Mouse (Mus musculus) testis, postnatal 14 days (tissue): ENCODE measurements around the gene Rsbn1.

ENCODE experiments used
- DNase-seq: peaks from one replicate; pipeline ENCODE4 v3.0.0; 2021; ENCODE audit warnings: low spot score

Gene Rsbn1

DNA sequence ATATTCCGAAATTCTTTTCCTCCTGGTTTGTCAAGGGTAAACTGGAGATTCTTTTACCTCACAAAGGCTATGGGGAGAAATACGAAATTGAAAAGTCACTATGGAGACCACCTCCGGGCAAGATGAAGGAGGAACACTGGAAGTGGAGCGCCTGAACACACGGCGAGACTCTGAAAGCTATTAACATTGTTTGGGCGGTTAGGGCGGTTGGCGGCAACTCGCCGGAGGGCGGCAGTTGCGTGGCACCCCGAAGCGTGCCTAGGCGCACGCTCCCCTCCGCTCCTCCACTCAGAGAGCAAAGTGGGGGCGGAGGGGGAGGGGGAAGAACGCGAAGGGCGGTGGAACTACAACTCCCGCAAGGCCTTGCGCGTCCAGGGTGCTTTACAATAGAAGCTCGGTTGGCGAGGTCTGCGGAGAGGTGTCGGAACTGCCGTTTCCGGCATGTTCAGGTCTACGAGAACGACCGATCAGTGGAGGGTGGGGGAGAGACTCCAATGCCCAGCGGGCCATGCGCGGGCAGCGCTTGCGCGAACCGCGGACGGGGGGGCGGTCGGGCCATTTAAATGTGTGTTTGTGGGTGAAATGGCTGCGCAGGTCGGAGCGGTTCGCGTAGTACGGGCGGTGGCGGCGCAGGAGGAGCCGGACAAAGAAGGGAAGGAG, at the start of gene Rsbn1:
TSS of gene Rsbn1 (plus strand) at position 111 of the 660 bp plus-strand sequence.
- DNase-seq, result peak; percentile 99

DNA sequence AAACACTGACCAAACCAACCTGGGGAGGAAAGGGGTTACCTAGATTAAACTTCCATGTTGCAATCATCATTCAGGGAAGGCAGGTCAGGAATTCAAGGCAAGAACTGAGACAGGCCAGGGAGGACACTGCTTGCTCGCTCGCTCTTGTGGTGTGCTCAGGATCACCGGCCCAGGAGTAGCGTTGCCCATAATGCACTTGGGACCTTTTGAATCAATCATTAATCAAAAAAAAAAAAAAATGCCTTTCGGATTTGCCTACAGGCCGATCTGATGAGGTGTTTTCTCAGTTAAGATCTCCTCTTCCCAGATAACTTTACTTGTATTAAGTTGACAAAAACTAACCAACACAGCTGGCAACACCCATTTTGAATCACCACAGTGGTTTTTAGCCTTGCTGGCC, 49.7 kb upstream of the Rsbn1 start:
- DNase-seq, result no peak

DNA sequence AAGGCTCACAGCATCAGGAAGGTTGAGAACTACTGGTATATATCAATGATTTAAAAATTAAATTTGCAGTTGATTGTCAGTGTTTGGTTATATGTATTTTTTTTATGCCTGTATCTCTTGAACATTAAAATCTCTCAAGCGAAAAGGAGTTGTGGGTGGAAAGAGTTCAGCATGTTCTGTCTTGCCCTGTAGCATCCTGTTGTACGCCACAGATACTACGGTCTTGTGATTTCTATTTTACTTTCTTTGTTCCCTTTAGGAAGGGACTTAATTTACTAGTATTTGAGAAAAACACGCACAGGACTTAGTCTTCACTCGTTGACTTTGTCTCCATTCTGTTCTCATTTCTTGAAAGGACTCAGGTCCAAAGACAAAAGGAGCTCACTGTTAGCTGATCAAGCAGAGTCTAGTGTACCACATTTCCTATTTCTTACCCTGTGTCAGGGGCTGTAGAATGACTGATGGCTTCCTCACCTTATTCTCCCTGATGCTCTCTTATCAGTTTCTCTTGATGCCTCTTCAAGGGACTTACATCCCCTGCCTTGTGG, 46.4 kb upstream of the Rsbn1 start:
- no peak for DNase-seq

DNA sequence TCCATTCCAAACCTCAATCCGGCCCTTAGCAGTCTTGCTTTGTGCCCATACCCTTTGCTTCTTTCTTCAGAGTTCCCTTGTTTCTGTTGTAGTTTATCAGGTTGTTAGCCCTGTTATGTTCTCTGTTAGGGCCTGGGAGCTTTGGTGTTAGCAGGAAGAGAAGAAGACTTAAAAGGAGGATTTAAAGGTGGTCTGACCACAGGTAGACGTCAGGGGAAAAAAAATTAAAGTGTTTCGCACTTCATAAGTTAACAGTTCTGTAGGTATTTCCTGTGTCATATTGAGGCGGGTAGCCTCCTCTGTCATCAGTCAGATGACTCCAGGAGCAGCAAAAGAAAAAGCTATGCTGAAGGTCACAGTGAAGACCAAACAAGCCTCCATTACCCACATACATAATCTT, 45.9 kb upstream of the Rsbn1 start:
- DNase-seq, result no peak

DNA sequence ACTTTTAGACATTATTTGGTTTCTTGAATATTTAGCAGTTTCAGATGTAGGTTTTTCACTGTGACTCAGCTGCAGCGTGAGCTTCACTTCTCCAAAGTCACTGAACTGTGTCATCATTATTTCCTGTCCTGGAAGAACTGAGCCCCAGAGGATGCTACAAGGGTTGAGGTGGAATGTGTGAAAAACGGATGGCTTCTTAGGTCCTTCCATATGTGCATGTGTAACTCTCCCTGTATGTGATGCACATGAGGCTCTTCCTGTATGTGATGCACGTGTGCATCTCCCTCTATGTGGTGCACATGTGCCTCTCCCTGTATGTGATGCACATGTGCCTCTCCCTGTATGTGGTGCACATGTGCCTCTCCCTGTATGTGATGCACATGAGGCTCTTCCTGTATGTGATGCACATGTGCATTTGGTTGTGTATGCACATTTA, 41.2 kb upstream of the Rsbn1 start:
- DNase-seq, result no peak

DNA sequence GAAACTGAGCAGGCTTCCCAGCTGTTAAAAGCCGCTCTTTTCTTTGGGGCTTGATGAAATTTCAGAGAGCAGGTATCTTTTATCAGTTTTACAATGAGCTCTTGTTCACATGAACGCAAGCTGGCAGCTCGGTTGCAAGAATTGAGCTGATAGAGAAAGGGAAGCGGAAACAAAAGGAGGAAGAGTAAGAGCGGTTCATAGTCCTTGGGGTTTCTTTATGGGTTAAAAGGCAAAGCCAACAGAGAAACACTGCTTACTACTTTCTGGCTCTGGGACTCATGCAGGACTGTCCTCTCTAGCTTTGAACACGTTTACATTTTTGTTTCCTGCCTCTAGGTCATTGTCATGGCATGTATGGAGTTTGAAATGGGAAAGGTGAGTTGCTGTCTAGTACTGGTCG, 39.6 kb upstream of the Rsbn1 start:
- DNase-seq, result no peak

DNA sequence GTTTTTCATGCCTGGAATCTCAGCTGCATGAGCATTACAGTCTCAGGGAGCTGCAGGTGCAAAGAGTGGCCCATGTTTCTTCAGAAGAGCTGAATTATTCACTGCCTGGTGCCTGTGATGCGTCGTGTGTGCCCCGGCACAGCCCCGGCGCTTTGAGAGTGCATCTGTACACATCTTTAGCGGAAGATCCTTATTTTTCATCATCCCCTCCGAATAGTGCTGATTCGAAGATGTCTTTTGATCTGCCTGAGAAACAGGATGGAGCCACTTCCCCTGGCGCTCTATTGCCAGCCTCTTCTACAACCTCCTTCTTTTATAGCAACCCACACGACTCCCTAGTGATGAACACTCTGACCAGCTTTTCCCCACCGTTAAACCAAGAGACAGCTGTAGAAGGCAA, 28.0 kb upstream of the Rsbn1 start:
- DNase-seq, result no peak

DNA sequence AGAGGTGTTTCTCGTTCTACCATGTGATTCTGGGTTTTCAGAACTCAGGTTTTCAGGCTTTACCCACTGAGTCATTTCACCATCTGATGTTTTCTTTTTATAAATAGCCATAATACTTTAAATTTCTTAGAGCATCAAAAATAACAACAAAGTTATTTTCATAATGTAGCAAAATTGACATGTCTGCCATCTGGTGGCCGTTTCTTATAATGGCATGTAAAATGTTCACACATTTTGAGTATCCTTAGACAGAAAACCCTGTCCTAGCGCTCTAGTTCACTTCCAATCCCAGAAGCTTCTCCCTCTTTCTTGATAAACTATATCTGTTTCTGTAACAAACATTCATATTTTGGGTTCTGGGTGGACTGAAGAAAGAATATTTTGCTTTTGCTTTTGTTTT, 26.3 kb upstream of the Rsbn1 start:
- no peak for DNase-seq

DNA sequence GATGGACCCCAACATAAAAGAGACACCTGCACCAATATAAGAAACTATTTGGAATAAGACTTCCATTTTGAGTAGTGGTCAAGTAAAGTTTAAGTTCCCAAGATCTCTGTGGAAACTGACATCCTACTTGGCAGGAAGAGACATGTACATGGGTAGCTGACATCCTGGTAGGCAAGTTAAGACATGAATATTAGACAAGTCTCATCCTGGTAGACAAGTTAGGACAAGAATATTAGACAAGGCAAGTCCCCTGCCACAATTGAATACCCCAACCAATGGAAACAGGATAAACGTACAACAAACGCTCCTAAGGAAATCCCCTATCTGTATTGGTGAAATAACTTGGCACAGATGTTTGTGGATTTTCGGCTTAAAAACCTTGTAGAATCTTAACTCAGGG, 20.5 kb upstream of the Rsbn1 start:
- no peak for DNase-seq

DNA sequence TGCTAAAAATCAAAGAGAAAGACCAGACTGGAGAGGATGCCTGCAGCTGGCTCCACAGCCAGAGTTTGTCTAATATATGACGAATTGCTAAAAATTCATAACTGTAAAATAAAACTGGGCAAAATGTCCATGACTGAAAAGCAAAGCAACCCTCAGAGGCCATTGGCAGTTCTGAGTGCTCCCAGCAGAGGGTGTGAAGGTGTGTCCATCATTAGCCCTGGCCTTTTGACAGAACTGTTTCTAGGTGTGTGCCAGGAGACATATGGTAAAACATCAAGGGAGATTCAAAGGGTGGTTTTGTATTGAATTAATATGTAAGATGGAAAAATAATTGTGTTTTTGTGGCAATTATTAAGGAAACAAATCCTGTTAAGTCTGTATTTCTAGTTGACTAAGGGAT, 9.2 kb upstream of the Rsbn1 start:
- no peak for DNase-seq

DNA sequence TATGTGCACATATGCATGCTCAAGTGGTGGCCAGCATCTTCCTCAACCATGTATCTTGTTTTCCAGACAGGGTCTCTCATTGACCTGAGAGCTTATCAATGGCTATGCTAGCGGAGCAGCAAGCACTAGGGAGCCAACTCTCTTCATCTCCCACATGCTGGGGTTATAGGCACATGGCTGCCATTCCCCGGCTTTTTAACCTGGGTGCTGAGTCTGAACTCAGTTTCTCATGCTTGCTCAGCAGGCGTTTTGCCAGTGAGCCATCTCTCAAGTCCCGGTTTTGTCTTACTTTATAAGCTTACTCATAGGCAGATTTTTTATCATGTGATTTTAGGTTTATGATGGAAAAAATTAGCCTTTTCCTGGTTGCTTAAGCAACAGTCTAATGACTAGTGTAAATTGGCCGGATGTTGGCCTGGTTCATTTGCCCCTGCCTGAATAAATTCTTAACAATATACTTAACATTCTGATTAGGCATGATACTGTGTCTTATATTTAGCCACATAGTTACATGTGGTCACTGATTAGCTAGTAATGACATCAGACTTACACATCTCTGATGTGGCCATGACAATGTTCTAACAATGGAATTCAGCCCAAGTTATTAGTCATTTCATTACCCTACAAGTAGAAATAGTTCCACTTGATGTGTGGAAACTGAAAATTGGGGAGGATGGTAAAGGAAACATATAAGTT, 6.4 kb upstream of the Rsbn1 start:
- no peak for DNase-seq

DNA sequence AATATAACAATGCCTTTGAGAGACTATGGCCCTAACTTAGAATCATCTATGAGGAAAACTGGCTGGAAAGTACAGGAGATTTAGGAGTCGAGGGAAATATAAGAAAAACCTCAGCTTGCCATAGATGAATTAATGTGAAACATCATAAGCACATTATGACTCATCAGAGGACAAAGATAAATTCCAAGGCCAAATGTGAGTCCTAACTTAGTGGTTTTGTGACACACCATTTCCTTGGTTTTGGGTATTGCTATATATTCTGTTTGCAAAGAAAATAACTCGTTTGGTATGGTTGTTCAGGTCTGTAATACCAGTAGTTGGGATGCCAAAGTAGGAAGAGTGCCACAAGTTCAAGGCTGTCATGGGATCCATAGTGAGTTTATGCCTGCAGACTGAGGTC, 5.1 kb upstream of the Rsbn1 start:
- DNase-seq, result no peak

DNA sequence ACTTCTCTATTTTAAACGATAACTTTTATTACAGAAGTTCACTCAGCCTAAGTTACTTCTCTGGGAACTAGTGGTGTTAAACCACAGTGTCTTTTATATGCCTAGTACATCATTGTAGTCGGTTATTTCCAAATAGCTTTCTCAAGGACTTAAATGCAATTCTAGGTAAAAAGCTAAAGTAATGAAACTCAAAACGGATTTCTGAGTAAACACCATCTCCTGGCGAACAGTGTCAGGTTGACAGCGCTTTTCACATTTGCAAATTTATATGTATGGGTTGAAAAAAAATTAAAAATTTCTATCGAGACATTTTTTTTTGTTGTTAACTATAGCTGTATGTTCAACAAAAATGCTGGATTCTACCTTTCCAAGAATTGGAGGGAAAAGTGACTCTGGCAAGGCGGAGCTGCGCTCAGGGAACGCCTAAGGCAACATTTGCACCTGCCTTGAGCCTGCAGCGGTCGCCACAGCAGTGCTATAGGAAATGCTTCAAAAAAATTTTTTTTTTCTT, 414 bp upstream of the Rsbn1 start:
- peak; percentile 53 for DNase-seq

DNA sequence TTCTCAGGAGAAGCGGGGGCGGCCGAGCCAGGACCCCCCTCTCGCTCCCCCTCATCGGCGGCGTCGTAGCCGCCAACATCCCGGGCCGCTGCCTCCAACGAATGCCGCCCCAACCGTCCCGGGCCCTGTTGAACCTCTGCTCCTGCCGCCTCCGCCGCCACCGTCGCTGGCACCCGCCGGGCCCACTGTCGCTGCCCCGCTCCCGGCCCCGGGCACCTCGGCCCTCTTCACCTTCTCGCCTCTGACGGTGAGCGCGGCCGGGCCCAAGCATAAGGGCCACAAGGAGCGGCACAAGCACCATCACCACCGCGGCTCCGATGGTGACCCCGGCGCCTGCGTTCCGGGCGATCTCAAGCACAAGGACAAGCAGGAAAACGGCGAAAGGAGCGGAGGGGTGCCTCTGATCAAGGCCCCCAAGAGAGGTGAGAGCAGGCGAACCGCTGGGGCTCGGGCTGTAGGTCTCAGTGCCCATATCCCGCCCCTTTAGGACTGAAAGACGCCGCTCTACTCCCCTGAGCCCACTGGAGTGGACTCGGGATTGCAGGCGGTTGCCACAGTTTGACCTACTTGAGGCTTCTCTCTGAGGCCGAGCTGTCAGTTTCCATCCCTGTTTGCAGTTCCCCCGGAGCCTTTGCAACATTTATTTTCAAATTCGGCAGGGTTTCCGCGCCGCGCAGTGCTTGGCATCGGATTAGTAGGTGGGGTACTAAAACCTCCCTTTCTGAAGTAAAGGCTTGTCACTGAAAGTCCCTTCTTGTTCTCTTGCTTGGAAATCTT, 1.0 kb downstream of the Rsbn1 start:
- peak; percentile 78 for DNase-seq

DNA sequence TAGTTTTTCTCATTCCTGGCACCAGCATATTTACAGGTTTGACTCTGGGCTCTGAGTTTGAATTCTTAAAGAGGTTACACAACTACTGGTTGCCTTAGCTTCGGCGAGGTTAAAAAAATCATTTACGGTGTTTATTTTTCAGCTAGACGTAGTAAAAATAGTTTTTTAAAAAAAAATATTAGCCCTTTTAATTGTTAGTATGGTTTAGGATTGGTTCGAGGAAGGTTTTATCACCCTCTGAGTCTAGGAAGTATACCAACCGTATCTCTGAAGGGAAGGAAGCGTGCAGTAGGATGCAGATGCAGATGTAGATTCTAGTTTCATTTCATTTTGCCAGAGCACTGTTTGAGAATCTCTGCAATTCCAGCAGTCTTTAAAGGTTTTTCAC, 1.6 kb downstream of the Rsbn1 start:
- no peak for DNase-seq

DNA sequence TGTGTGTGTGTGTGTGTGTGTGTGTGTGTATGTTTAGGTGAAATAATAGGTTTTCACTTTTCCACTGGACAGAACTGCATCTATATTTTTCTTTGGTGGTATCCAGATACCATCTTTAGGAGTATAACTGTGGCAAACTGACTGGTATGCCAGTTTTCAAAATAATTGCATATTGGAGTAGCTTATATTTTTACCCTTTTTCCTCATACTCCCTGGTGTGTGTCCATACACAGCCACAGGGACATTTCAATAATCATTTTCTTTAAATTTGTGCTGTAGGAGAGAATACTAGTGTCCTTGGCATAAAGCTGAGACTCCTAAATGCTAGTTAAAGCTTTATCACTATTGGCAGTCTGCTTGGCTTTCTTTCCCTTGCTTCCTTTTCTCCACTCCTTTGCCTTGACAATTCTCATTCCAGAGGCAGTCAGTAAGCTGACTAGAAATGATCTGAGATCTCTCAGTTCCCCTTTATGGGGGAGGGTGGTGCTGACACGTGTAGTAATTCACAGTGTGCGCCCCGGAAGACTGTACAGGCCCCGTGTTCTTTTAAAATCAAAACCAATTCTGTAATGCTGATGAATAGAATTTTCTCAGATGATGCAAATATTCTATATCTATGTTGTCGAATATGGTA, 2.4 kb downstream of the Rsbn1 start:
- no peak for DNase-seq

DNA sequence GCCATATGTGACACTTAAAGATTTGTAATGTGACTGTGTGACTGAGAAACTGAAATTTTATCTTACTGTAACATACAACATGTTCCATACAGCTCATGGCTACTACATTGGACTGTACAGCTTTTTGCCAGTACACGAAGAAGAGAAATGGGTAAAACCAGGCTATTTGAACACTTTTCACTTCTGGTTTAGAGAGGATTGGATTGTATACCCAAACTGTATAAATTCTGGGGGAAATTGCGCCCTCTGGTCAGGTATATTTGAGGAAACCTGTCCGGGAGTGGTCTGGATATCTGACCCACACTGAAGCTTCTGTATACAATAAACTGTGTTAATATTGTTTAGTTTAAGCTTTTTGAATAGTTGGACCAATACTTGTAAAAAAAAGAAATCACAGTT, 2.9 kb downstream of the Rsbn1 start:
- no peak for DNase-seq

DNA sequence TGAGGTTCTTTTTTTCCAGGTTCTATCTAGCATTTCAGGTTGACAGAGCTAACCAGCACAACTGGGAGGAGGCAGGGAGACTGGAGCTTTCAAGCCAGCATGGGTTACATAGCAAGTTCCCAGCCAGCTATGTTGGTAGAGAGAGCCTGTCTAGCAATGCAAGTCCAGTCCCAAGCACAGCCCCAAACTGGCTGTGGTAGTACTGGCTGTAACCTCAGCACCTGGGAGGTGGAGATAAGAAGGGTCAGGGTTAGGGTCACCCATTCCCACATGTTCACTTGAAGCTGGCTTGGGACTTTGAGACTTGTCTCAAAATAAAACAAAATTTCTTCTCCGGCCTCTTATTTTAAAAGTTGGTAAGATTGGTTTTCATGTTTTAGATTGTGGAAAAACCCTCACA, 6.2 kb downstream of the Rsbn1 start:
- DNase-seq, result no peak

DNA sequence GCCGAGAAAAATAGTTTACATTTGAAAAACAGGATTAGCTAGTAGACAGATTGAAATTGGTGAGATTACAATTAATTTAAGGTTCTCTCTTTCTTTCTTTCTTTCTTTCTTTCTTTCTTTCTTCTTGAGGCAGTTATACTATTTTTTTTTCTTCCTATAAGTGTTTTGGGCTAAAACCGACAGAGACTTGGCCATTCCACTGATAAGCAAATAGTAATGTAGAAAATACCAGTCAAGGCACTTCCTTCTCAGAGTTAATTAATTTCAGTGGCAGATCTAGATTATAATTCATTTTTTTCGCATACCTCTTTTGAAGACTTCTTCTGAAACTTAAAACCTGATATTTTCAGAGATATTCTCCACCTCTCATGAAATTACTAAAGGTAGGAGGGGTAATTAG, 11.4 kb downstream of the Rsbn1 start:
- DNase-seq, result no peak

DNA sequence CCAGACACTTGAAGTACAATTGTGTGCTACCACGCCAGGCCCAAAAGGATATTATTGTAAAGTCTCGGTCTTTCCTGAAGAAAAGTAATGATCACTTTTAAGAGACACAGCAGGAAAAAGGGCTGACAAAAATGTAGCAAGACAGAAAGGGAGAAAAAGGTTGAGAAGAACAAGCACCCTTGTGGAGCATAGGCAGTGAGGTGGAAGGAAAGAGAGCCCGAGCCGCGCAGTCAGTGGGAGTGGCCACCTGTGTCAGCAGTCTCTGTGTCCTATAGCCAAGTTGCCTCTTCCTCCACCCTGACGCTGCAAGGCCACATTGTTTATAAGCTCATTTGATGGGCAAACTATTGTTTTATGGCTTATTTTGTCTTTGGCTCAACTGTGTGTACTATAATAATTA, 13.6 kb downstream of the Rsbn1 start:
- no peak for DNase-seq

DNA sequence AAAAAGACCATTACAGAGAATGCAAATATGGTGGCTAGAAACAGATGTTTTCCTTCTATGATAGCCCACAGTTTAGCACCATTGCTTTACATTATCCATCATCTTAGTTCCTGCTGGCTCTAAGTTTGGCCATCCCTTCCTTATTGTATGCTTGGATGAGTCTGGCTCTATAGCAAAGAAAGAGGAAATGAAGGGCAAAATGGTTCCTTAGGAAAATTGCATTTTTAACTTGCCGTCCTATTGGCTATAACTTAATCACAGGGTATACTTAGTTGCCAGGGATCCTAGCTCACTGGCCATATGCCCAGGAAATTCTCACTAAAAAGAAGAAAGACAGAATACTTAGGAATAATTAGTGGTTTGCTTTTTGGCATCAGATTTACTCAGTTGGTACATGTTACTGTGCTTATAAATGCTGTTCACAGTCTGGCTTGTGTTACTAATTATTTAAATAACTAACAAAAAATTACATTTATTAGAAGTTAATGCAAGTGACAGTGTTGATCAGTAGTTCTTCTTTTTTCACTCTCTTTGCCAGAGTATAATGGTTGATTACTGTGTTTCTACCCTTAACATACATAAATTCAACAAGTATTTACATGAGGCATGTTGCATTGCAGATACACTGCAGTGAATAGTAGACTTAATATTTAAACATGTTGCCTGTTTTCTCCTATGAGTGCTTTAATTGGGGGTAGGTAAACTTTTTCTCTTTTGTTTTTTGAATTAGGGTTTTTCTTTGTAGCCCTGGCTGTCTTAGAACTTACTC, 31.1 kb downstream of the Rsbn1 start:
- DNase-seq, result no peak

DNA sequence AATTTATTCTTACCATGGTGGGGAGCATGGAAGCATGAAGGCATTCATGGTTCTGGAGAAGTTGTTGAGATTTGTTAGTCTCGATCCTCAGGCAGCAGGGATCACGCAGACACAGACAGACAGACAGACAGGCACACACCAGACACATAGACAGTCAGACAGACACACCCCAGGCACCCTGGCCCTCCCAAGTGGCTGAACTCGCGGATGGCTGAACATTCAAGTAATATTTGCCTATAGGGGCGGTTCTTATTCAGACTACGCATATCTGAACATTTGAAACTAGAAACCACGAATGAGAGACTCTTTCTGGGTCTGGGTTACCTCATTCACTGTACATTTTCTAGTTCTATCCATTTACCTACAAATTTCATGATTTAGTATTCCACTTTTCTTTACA, 34.7 kb downstream of the Rsbn1 start:
- DNase-seq, result no peak
